Mouse (Mus musculus) cortical plate, adult 2 months (tissue): ENCODE results near the gene Cadps2.

Experiments used
- CTCF ChIP-seq: fragments of 200-500 bp; IDR thresholded peaks from 2 replicates; pipeline ENCODE4 v1.5.1; 2011; ENCODE audit warnings: mild to moderate bottlenecking, control low read depth, low read length; ENCODE audit not compliant: insufficient read depth; ENCODE audit errors: extremely low read depth
- POLR2A ChIP-seq: fragments of 200-500 bp; IDR thresholded peaks from 2 replicates; pipeline ENCODE4 v1.6.1; 2011; ENCODE audit warnings: mild to moderate bottlenecking, low read length, control low read depth; ENCODE audit not compliant: insufficient read depth; ENCODE audit errors: extremely low read depth

GRCm38 (mm10) chr6:23490431-23490830 lies 348.8 kb downstream of the Cadps2 start:
- TF ChIP-seq POLR2A, result no peak
- no peak for TF ChIP-seq CTCF
